Mouse (Mus musculus): Measurements from ENCODE around the gene Rprm.

DNA sequence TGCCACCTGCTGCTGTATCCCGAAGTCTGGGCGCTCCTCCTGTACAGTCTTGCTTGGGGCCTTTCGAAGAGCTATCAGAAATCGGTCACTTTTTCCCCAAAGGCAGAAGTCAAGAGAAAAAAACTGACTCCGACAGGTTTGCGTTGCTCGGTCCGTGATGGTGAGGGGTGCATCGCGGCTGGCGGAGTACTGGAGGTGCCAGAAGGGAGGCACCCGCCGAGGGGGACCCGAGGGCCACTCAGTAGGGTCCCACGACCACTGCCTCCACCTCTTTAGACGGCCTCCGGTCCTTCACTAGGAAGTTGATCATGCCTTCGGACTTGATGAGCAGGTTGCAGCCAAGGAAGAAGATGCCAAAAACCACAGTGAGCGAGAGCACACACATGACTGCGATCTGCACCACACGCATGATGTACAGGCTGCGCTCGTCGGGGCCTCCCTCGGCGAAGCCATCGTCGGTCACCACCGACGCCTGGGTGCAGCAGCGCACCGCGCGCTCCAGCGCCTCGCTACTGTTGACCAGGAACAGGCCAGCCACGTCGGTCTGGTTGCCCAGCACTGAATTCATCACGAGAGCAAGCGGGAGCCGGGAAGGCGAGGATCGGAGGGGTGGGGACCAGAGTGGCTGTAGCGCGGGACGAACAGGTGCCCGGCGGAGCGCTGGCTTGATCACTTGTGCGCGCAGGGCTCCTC lies 469 bp downstream of the Rprm start:
- TF ChIP-seq HCFC1 (IDR thresholded peaks at IDR 0.05; ENCODE audit: borderline replicate concordance, insufficient read depth, low read length) (no peak), CHD2 (IDR thresholded peaks at IDR 0.05; ENCODE audit: low read depth, low read length) (no peak), MAFK (IDR thresholded peaks at IDR 0.05; ENCODE audit: insufficient read depth, low read depth, low read length) (no peak), ZC3H11A (IDR thresholded peaks at IDR 0.05; ENCODE audit: borderline replicate concordance, low read depth, low read length) (no peak)

Data from ES-E14 (cell line).